Mouse (Mus musculus) layer of hippocampus, adult 18-20 months (tissue): ENCODE data around the gene Cfi. TPM values are rescaled to one million over a fixed set of nuclear protein-coding genes. Genes with fewer than 3 reads are reported as not detected.

Source experiments
- DNase-seq, 2 experiments: peaks; one replicate each; pipeline ENCODE4 v3.0.0; 2022; ENCODE audit warnings: low spot score in 2 of 2
- long read RNA-seq: library from polyadenylated mRNA; stranded (forward); transcript quantifications from one replicate; pipeline ENCODE4 v2.0.0, GENCODE M21; 2021
- total RNA-seq, 2 experiments: library from RNA; stranded (reverse); gene quantifications; 2 replicates each; pipeline ENCODE4 v1.2.3; 2021

Gene Cfi
- not detected for total RNA-seq
- long read RNA-seq, result 0 reads

DNA sequence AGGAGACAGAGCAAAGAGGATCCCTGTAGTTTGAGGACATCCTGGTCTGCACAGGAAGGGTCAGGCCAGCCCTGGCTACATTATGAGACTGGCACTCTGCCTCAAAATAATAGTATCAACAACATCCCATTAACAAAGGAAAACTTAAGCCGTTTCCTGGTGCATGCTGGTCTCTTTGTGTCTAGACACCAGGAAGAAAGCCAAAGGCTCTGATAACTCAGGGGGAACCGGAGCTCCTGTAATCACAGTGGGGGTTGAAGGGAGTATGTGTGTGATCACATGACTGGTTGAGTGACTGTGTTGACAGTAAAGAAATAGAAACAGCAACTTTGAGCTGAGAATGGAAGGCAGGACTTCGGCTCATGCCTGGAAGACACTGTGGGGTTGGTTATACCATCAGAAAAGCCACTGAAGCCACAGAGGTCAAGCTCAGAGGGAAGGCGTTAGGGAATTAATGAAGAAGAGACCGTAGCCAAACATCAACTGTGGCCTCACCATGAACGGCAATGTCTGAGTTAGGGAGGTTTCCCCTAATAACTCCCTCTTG, at the start of gene Cfi:
Cfi (plus strand) TSS at position 497 of the 547 bp plus-strand sequence.
- no peak for DNase-seq

DNA sequence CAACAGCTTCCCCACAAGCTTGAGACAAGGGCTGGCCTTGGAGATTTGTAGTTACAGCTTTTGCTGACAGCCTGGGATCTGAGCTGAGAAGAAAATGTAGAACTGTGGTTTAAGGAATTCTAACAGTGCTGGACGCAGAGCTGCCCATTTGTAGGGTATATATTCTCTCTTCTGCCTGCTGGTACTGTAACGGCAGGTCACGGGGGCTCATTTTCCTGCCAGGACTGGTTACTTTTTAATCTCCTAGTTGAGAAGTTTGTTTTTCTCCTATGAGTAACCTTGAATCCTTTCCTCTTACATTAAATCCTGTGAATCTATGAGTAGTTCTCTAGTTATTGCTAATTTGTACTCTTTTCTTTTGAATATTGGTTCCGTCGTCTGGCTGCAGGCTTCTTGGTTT, 41.9 kb upstream of the Cfi start:
- no peak for DNase-seq

DNA sequence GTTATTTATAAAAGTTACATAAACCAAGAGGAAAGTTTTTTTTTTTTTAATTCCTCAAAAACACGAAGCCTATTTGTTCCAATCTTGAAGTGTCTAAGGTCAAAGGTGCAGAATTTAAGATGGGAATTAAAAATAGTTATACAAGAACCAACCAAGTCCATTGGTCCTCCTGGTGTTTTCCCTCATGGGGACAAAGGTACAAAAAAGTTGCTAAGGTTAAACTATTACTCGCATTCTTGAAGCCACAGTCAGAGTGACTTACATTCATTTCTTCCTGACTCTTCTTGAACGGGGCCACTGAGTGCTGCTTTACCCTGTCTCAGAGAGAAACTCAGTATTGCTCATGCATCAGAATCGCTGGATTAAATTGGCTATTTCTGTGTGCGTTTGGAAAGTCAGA, 38.3 kb upstream of the Cfi start:
- no peak for DNase-seq

DNA sequence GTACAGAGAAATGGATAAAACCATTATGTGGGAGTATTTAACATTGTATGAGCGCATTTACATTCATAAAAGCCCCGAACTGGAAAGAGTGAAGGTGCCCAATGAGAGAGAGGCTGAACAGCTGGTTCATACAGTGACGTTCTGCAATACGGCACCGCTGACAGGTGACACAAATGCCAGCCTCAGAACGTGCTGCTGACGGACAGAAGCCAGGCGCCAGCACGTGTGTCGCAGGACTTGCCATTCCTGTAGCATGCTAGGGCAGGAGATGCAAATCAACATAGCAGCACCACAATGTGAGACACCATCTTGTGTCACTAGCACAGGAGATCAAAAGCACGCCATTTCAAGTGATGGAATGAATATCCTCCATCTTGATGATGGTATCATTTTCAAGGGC, 37.1 kb upstream of the Cfi start:
- DNase-seq, result no peak

DNA sequence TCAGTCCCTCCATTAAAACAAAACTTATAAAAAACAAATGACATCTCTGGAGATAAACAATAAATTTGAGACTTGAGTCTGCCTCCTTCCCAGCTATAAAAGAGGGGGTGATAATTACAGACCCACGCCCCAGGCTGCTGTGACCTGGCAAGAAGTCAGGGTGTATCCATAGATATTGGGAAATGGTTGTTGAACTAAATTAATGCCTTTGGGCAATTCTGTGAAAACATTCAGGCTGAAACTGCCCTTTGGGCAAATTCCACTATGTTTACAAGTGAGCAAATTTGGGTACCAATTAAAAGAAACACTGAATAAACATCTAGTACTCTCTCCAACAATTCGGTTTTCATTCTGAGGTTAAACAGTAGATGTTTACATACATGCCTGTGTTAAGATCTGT, 36.7 kb upstream of the Cfi start:
- no peak for DNase-seq

DNA sequence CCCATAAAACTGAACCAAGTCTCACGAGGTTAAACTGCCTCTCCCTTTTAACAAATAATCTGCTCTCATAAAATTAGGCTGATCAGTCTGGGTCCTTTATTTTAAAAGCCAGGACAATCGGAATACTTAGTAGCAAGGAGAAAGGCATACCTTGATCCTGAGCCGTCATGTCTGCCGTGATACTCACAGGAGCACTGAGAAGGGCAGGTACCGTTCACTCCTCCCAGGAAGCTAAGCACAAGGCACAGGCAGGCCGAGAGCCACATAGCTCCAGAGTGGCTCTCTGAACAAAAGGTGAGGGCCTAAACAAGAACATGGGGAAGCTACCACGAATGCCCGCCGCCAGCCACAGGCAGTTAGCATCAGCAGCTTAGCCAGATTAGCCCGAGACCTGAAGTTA, 31.9 kb upstream of the Cfi start, which contains the start of gene Lrit3:
Lrit3 (minus strand) TSS at position 266 of the 400 bp plus-strand sequence.
- DNase-seq, result no peak

DNA sequence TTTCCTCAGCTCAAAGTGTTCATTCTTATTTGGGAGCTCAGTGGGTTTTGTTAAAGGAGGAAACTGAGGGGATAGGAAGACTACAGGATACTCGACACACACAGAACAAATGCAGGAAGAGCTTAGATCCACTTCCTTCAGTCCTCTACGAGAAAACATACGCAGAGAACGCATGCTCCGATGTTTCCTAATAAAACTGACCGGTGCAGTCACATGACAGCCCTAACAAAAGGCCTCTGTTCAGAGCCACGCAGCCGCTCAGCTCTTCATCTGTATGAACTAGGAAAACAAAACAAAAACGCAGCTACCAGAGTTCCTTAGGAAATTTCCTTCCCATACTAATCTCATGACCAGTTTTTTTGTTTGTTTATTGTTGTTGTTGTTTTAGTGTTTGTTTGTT, 14.8 kb upstream of the Cfi start:
- DNase-seq, result no peak

DNA sequence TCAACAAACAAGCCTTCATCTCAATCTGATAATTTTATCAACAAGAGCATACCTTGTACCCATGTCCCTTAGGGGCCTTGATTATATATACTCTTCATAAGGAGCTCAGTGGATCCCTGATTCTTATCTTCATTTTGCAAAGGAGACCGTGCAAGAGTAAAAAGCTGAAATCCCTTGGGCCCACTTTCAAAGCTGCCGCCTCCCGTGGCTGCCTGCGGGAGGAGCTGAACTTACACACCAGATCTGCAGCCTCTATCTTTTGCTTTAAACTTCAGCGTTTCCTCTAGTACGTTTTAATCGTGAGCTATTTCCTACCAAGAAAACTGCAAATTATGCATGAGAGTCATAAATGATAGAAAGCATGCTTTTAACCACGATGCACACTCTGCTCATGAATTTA, 13.9 kb upstream of the Cfi start:
- DNase-seq, result no peak

DNA sequence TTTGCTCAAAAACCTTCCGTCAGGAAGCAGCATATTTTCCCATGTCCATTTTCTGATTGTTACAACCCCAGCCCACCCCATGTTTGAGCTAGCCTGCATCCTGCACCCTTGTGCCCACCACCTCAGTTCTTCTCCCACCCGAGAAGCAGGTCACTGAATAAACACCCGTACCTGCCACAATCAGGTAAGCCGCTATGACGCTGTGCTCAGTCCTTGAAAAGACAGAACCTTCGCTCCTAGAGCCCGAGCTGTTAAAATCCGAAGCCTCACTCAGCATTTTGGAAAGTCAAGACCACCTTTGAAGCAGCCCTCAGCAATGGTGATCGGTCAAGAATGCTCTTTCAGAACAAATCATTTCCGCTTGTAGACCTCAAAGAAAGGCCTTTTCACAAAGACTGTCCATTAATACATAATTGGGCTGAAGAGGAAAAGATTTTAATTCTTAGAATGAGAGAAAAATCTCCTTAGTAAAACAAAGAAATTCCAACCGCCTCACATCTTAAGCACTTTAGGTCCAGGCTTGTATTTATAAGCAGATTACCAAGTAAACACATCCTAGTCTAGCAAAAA, 13.4 kb upstream of the Cfi start, which contains the start of gene Rrh:
Rrh (minus strand) TSS at position 382 of the 570 bp plus-strand sequence.
- DNase-seq, result no peak

DNA sequence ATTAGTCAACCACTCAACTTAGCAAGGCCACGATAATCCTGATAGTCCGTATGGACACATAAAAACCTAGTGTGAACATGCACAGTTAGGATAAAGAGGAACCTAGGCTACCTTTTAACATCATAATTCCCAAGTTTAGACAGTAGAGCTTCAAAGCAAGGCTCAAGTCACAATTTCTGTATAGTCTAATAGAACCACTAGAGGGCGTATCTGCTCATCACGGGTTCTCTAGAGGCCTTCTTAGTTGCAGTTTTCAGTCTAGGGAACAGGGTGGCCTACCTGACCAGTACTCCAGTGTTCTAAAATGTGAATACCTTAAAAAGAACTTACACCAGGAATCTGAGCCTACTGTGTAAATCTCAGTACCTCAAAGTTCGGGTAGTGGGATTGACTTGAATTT, 12.4 kb upstream of the Cfi start:
- peak in 1 of 2 experiments; percentile 62 for DNase-seq

DNA sequence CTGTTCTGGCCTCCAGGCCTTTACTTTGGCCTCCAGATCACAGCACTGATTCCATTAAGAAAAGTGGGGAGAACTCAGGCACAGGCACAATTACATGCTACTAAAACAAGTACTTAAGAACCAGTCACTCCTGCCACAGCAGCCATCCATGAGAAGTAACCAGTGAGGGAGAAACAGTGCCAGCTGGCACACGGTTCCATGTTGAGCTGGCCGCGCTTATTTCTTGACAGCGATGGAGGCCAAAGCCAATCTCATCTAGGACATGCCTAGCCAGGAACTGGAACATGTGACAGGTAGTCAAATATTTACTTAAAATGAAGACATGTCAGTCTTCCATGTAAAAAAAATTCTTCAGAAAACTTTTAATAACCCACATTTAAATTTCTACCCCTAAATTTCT, 11.5 kb upstream of the Cfi start:
- DNase-seq, result no peak

DNA sequence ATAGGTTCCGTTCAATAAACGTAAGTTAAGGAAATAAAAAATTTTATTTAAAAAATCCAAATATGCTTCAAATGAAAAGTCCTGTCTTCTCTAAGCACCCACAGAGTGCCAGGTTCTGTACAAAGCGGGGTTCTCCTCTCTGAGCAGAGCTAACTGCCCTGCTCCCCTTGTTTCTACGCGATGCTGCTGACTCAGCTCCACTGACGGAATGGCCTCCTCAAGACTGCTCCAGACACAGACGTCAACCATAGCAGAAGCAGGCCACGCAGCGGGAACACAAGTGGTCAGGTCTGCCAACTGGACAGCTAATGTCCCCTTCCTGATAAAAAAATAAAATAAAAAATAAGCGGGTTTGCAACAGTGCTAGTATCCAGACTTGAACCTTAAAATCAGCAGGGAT, 10.8 kb upstream of the Cfi start:
- DNase-seq, result no peak

DNA sequence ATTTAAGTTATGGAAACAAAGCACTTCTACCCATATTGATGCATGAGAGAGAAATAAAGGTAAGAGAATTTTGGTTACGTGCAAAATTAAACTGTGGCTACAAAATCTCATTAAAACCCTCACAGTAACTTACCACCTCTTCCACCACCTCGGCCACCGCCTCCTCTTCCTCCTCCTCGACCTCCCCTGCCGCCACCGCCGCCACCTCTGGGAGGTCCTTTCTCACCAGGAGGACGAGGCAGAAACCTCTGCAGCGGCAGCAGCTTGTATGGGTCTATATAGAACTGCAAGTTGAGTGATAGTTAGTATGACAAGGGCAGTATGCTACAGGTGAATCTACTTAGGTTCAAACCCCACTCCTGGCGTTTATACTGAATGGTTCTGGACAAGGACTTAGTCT, 9.0 kb upstream of the Cfi start:
- DNase-seq, result no peak

DNA sequence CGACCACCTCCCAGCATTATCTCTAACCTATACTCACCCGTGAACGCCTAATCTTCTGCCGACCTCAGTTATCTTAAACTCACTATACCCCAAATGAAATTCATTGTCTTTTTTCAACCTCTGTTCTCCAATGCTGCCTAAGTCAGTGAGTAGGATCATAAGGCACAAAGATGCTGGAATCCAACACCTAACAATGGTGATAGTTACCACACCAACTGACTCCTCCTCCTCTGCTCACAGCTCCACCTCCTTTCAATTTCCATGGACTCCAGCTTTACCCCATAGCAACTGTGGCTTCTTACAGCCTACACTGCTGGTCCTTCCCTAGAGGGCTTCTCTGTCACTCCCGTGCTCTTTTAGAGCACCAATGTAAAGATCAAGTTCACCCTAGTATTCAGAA, 8.0 kb upstream of the Cfi start:
- DNase-seq, result no peak

DNA sequence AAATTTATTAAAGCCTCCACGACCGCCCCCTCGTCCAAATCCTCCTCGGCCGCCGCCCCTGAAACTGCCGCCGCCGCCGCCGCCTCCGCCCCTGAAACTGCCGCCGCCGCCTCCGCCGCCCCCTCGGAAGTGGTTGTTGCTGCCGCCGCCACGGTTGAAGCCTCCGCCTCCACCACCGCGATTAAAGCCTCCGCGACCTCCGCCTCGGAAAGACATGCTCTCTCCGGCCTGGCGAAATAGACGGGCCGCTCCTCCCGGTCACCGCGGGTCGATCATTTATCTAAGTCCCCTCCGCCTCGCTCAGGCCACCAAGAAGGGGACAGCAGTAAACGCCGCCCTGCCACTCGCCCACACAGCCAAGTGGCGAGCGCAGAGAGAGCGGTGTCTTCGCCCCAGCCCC, 5.1 kb upstream of the Cfi start:
- no peak for DNase-seq

DNA sequence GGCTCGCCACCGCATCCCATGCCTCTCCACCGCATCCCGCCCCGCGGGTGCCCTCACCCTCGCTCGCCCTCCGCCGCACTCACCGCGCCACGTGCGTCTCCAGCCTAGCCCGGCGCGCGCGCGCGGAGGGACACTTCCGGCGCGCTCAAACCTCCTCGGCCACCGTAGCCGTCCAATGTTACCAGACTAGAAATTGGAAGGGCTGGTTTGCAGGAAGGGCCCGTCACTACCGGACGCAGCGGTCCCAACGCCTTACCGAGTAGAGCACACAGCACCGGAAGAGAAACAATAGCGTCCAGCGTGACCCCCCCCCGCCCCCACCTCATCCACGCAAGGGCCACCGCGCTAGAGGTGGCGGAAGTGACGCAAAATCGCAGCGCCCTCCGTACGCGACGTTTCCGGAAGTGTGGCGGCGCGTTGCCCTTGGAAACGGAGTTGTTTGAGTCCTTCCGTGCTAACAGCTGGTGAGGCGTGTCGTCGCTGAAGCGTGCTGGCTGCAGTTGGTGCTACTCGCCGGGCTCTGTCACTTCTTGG, 4.6 kb upstream of the Cfi start, which contains the start of gene Gar1:
Gar1 (minus strand) TSS at position 362 of the 534 bp plus-strand sequence.
- DNase-seq, result peak; percentile 92 to 98

DNA sequence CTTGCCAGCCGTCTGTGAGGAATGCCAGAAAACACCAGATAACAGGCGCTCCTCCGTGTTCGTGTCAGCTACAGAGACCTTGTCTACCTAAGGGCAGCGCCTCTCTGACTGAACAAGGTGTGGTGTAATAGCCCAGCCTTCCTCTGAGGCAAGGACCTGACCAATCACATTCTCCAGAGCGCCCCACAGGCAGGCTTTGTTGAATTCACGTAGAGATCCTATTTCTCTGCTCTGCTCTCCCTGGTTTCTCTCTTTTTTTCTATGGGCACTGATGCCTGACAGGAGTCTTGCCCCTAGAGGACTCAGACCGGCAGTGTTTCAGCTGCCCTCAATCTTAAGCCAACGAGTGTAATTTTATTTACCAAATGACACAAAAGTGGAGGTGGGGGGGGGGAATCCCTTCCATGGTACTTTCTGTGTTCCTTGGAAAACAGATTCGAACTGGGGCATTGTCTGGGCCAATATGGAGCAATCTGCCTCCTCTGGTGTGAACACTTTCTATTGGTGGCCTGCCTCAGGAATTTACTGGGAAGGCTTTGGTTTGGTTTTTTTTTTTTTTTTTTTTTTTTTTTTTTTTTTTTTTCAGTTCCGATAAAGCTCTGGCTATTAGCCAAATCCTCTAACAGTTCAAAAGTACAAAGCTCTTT, 490 bp downstream of the Cfi start:
- no peak for DNase-seq

DNA sequence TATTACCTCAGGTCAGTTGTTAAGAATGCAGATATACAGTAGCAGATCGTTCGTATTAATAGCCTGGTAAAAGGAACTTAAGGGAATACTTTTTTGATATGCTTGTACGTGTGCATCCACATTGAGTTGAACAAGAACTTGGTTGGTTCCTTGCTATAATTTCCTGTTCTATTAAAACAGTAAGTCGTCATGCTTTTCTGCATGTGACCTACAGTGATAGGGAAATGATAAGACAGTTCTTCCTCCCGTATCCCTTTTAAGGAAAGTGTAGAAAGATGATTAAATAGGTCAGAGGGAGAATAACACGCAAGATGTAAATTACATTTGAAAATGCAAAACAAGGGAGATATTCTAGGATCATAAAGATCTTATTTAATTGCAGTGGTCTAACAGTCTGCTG, 1.3 kb downstream of the Cfi start:
- DNase-seq, result no peak

DNA sequence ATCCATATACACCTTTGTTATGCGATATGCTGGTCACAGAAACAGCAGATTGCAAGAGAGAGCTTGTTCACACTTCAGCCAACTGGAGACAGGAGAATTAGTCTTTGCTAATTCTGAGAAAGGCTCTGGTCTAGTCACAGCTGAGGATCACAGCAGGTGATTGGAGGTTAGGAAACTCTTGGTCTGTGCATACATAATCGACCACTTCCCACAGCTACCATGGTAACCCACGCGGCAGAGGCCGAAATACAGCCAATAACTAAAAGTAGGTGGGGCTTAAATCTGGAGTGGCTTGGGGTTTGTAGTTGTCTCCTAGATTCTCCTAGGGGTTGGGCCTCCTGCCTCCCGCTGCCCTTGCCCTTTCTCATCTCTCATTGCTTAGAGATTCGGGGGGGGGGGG, 2.3 kb downstream of the Cfi start:
- DNase-seq, result no peak

DNA sequence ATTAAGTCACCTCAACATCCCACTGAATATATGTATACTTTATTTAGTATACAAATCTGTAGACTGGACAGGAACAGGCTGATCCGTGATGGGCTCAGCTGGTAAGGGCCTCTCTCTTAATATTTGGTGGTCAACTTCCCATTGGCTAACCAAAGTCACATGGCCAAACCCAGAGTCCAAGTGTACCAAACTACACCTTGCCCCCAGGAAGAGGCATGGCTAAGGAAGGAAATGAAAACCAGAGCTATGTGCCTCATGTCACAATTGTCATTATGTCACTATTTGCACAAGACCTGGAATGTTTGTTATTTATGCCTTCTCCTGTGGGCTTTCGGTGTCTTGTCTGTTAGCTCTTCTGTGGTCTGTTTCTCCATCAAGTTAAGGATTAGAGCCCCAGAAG, 10.2 kb downstream of the Cfi start:
- DNase-seq, result no peak

DNA sequence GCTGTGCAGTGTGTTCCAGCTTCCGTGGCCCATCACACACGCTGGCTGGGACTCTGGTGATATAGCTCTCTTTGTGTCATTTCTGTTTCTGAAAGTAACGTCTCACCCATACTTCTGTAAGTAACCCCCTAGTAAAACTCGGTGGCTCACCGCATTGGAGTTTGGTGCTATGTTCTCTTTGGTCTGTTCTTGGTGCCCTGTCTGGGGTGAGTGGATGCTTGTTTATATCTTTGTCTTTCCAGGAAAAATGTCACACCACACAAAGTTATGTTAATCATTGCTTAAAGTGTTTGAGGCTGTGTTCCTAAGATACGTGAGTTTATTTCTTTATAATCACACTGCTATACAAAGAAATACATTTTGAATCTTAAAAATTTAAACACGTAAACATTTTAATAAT, 11.2 kb downstream of the Cfi start:
- no peak for DNase-seq

DNA sequence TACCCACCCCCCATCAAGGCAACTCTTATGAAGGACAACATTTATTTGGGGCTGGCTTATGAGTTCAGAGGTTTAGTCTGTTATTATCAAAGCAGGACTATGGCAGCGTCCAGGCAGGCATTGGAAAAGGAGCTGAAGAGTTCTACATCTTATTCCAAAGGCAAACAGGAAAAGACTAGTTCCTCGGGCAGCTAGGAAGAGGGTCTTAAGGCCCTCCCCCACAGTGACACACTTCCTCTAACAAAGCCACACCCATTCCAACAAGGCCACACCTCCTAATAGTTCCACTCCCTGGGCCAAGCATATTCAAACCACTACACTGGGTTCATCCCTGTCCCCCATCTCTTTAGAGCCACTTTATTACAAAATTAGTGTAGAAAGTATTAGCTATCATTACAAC, 26.9 kb downstream of the Cfi start:
- DNase-seq, result no peak

DNA sequence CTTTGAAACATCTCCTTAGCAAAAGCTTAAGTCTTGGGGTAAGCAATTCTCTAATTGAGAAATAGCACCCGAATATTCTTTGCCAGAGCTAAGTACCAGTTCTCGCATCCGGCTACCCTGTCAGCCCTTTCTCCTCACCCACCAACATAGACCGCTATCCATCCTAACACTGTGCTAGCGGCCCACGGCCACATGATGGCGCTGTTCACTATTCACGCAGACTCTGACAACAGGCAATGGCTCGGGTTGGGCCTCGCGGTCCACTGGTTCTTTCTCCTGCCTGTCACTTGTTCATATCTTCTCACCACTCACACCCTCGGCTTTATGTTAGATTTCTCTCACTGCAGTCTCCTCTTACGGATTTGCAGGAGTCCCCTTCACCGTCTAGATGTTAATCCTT, 28.0 kb downstream of the Cfi start:
- DNase-seq, result peak in 1 of 2 experiments; percentile 35
